Mouse (Mus musculus) spleen, postnatal 4 days (tissue): Measurements from ENCODE around the gene Arpc1a.
A peak's percentile ranks its signal among the peaks of the same experiment; 100 is the strongest.
"Not testable (repeated sequence)": the region's sequence is repeated elsewhere in the genome, so short reads cannot be mapped to it uniquely, and the experiment has no call there.

Experiments
- DNase-seq, 2 experiments: peaks; one replicate each; pipeline ENCODE4 v3.0.0; 2022; ENCODE audit warnings: low spot score in 2 of 2

The Arpc1a gene

DNA sequence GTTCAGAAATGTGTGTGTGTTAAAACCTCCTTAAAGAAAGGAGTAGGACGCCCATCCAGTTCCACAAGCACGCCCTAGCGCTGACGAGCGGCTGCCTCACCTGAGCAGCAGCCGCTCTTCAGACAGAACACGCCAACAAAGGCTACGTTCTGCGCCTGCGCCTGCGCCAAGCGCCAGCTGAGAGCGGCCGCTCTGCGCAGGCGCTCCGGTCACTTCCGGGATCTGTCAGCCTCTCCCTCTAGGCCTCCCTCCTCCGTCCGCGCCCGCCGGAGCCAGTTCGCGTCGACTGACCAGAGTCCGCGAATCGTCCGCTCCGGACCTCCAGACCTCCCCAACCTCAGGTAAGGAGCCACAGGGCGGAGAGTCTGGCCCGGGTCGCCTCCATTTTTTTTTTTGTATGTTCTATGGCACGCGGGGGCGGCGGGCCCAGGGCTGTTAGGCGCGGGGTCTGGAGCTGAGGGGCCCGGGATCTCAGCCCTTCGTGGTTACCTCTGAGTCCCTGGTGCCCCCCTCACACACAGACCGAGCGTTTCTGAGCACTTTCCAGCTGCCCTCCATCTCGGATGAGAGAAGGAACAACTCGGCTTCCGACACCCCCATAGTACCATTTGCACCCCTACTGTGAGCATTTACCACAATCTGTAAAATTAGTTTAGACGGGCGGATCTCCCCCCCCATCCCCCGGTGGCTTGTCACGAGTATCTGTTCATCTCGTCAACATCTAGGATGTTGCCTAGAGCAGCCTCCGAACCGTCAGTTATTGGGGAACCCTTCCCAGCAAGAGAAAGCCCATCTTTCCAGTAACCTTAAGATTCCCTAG is at the start of gene Arpc1a, which contains the start of gene Kpna7:
TSS of gene Arpc1a (plus strand) at position 199 of the 820 bp plus-strand sequence.
TSS of gene Kpna7 (minus strand) at position 399 of the 820 bp plus-strand sequence.
- DNase-seq = peak; percentile 93 to 97

DNA sequence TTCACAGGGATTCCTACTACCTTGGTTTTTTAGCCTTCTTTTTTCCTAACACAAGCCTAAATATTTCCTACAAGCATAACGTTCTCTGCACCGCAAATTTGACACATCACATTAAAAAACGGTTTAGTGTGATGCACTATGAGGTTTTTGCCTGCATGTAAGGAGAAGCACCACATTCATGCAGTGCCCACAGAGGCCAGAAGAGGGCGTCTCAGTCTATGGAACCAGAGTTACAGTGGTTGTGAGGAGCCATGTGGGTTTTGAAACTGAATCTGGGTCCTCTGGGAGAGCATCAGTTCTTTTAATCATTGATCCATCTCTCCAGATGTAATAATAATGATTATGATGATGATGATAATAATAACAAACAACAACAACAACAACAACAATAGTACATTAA is 42.0 kb upstream of the Arpc1a start:
- DNase-seq = peak in 1 of 2 experiments; percentile 16

DNA sequence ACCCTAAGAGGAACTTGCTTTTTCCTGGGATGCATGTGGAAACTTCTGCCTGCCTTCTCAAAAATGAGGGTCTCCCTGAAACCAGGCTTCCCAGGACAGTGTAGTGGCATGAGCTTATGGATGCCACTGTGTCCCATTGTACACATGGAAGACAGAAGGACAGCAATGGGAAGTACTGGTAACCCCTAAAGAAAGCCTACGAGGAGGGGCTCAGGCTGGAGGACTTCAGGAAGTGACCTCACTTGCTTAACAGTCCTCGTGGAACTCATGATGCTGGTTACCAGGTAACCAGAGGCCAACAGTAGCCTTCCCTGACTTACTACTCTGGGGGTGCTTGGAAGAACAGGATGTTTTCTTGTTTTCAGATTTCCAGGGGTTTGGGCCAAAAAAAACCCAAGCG is 40.9 kb upstream of the Arpc1a start, which contains the start of gene 1700018F24Rik:
TSS of gene 1700018F24Rik (plus strand) at position 301 of the 400 bp plus-strand sequence.
- DNase-seq = not testable (repeated sequence)

DNA sequence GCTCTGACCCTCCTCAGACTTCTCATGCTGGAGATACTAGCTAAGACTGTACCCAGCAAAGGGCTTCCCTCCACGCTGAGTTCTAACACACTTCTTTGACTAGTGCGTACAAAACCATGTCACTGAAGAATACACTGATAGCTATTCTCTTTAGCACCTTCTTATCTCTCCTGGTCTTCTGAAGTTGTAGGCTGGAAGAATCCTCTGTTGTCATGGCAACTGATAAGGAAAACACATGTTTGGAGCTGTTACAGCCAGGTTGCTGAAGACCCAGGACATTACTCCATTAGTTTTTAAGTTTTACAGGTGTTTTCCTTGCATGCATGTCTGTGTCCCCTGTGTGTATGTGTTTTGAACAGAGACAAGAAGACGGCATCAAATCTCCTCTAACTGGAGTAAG is 29.4 kb upstream of the Arpc1a start:
- not testable (repeated sequence) for DNase-seq

DNA sequence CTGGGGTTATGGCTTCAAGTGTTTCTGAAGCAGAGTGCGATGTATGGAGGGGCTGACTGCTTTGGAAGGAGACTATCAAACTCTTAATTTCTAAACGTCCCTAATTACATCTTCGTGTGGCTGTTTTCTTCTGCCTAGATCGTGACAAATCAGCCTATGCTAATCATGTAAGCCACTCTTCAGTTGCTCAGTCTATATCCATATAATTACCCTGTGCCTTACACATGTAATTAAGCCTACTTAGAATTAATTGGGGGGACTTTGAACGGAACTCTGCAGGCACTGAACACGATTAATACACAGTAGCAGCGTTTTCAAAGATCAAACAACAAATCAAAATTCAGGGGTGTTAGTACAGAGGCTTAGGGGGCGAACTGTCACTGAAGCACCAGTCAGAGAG is 25.7 kb upstream of the Arpc1a start:
- DNase-seq = no peak

DNA sequence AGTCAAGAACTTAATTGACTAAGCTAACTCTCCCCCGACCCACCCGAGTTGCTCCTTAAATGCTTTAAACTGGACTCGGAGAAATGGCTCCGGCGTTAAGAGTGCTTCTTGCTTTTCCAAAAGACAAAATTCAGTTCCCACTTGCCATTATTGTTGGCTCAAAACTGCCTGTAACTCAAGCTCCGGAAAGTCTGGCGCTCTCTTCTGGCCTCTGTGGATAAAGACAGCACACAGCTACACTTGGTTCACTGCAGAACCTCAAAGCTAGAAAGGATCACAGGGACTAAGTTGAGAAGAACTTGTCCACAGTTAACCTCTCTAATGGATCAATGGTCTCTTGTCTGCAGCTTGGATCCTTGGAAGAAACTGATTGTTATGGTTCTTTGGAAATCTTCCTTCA is 24.9 kb upstream of the Arpc1a start:
- no peak for DNase-seq

DNA sequence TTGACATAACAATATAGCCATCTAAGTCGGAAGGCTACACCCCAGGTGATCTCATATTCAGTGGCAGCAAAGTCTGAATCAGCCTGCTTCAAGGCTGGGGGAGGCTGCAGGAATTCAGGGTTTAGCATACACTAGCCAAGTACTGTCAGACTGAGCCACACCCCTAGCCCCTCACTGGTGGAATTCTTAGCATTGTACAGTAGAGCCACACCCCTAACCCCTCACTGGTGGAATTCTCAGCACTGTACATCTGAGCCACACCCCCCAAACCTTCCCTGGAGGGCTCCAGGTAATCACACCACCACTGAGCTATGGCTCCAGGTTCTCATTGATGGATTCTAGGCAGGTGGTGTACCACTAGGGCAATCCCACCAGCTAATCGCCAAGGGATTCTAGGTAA is 24.1 kb upstream of the Arpc1a start:
- no peak for DNase-seq

DNA sequence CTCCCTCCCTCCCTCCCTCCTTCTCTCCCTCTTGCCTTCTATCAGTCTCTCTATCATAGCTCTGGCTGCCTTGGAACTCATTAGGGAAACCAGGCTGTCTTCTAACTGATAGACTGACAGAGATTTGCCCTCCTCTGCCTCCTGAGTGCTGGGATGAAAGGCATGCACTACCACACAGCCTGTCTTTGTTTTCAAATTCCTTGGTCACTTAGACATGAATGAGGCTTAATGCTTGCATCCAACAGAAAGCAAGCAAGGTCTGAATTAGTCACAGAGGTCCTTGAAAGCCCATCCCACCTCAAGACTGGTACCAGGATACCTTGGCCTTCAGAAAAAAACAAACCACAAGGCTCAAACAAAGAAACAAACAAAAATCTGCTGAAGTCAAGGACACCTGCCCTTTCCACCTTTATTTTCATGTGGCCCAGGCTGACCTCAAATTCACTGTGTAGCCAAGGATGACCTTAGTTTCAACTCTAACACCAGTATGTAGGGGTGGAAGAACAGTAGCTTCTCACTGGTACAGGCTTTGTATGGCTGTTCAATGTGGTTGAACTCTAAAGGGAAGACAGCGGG is 18.8 kb upstream of the Arpc1a start:
- no peak for DNase-seq

DNA sequence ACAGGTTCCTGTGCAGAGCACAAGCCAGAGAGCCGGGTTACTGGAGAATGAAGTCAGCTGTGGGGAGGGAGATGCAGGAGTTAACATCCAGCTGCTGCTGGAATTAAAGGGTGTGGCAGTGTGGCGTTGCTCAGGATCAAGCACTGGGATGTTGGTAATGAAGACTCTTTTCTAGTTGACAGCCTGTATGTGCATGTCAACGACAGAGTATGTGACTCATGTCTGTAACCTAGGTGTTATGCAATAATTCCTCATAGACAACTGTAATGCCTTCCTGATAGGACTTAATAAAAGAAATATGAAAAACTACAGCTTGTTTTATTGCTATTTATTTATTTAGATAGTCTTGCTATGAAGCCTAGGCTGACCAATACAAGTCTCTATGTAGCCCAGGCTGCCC is 14.8 kb upstream of the Arpc1a start:
- DNase-seq = no peak

DNA sequence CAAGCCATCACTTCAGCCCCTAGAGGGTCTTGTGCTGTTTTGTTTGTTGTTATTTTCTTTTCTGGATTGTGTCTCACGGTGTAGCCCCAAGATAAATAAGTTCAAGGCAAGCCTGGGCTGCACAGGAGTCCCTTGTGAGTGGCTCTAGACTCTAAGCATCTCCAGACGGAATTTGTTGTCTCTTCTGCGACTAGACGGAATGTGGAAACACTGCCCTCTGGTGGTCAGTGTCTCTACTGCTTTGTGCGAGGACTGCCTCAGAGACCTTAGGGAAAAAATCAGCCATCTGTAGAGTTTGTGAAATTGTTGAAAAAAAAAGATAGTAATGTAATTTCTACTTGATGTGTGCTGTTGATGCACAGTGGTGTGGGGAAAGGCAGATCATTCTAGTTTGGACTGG is 13.9 kb upstream of the Arpc1a start:
- DNase-seq = peak; percentile 57 to 86

DNA sequence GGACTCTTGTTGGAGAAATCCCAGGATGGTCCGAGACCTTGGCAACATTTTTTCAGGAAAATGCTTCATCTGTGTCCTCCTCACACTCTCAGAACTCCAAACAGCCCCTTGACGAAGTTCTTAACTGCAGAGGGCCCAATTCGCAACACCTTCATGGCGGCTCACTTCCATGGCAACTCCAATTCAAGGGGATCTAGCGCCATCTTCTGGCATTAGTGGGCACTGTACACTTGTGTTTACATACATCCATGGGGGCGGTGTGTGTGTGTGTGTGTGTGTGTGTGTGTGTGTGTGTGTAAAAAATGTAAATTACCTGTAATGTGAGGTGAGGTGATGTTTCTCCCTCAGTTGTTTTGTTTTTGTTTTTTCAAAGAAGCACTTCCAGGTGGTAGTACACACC is 12.3 kb upstream of the Arpc1a start:
- no peak for DNase-seq

DNA sequence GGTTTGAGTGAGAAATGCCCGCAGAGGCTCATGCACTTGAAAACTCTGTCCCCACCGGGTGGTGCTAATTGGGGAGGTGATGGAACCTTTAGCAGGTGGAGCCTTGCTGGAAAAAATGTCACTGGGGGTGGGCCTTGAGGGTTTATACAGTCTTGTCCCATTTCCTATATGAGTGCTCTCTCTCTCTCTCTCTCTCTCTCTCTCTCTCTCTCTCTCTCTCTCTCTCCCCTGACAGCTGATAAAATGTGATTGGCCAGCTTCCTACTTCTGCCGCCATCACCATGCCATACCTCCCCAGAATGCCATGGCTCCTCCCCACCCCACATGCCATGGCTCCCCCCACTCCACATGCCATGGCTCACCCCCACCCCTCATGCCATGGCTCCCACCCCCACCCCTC is 8.5 kb upstream of the Arpc1a start:
- no peak for DNase-seq

DNA sequence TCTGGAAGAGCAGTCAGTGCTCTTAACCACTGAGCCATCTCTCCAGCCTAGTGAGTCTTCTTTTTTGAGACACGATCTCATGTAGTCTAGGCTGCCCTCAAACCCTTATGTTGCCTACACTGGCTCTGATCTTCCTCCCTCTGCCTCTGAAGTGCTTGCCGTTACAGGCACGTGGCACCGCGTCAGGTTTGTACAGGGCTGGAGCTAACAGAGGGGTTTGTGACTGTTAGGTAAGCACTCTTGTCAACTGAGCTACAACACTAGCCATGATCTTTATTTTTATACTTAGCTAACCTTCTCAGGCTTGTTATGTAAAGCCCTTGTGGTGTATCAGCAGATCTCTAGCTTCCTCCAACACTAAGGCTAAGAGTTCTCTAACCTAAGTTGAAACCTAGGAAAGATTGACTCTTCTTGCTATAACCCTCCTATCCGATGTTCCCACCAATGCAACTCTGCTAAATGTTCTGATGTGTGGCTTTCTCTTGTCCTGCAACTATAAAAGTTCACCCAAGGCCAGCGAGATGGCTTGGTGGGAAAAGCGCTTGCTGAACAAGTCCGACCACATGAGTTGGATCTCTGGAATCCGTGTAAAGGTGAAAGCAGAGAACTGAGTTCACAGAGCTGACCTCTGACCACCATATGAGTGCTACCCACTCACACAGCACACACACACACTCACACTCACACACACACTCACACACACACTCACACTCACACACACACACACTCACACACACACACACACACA is 1.6 kb upstream of the Arpc1a start:
- DNase-seq = no peak

DNA sequence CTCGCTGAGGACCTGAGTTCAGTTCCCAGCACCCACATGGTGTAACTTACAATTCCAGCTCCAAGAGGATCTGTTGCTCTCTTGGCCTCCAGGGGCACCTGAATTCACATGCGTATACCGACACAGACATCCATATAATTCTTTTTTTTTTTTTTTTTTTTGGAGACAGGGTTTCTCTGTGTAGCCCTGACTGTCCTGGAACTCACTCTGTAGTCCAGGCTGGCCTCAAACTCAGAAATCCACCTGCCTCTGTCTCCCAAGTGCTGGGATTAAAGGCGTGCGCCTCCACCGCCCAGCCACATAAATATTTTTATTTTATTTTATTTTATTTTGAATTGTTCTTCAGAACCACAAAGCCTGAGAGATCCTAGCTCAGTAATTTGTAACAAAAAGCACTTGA is 429 bp upstream of the Arpc1a start:
- DNase-seq = not testable (repeated sequence)

DNA sequence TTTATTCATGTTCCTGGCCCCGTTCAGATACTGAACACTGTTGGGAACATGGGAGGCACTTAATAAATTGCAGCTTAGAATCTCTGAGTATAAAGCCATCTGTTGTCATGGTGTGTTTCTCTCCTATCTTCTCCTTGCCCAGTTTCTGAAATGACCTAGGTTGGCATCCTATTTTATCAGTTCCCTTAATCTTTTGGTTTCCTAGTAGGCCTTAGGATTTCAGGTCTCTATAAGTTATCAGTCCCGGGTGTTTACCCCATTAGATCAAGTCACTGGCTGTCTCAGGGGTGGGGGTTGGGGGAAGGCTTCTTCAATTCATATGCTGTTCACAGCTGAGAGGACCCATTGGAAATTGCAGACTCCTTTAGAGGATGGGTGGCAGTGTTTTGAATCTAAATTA is 1.2 kb downstream of the Arpc1a start:
- DNase-seq = no peak

DNA sequence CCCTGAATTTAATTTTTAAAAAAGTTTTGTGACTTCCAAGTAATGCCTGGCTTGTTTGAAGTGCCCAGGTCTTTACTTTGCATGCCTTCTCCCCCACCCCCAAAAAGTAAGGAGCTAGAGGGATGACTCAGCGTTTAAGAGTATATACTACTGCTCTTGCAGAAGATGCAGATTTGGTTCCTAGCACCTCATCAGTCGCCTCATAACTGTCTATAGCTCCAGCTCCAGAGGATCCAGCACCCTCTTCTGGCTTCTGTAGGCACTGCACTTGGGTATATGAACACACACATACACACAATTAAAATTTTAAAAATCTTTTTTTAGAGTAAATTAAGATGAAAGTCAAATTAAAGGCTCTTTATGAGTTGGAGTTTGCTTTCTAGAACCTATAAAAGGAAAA is 4.6 kb downstream of the Arpc1a start:
- no peak for DNase-seq

DNA sequence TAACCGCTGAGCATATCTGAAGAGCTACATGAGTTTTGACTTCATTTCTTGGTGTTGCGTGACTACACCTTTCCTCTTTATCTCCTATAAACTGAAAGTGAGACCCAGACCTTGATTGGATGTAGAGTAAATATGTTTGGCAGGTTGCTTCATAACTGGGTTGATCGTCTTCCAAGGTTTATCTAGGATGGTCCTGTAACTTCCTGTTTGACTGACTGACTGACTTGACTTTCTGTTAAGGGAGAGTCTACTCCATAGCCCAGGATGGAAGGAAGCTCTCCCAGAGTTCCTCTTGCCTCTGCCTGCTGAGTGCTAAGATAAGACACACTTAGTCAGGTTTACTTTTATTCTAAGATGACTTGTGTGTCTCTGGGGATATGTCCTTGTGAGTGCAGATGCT is 6.2 kb downstream of the Arpc1a start:
- DNase-seq = no peak

DNA sequence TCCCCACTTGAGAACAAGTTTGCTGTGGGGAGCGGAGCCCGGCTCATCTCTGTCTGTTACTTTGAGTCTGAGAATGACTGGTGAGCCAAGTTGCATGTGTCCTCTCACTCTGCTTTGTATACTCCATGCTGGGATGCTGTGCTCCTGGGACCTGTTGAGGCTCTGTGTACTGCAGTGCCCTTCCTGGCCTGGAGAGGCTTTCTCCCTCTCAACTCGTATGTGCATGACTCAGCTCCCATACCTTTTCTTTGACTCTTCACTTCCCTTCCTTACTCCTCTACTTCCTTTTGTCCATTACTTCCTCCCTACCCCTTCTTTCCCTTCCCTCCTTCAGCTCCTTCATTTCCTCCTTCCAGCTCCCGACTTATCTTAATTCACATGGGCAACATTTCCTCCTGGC is 12.6 kb downstream of the Arpc1a start:
- no peak for DNase-seq

DNA sequence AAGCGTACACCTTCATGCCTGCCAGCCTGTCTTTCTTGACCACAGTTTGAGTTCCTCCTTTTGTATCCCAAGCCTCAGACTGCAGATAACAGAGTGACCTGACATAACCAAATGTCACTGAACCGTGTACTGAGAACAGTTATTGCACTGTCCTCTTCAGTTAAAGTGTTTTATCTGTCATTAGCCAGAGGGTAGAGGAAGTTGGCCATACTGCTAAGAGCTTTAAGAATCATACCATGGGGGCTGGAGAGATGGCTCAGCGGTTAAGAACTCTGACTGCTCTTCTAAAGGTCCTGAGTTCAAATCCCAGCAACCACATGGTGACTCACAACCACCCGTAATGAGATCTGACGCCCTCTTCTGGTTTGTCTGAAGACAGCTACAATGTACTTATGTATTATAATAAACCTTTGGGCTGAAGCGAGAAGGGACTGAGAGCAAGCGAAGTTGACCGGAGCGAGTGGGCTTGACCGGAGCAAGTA is 14.8 kb downstream of the Arpc1a start:
- no peak for DNase-seq

DNA sequence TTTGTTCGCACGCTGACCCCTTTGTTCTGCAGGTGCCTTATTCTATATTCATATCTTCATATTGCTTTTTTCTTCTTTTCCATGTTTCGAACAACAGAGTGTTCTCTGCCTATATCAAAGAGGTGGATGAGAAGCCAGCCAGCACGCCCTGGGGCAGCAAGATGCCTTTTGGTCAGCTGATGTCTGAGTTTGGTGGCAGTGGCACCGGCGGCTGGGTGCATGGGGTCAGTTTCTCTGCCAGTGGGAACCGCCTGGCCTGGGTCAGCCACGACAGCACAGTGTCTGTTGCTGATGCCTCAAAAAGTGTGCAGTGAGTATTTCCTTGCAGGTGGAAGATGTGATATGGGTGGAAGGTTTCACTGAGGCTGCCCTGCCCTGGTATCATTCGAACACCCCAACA is 17.3 kb downstream of the Arpc1a start:
- DNase-seq = no peak

DNA sequence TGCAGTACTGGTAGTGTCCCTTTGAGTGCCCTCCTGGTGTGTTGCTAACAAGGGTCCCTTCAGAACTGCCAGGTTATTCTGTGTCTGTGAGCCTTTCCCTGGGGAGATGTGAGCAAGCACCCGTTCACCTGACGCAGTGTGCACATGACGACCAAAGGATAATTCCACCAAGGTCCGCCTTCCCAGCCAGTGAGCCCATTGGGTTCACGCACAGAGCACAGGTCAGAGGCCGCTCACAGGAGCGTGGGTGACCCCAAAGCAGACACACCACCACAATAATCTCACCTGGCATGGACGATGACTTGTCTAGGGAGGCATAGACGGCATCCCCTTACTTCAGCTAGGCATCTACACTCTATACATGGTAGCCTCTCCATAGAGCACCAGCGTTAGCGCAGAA is 17.8 kb downstream of the Arpc1a start:
- DNase-seq = not testable (repeated sequence)

DNA sequence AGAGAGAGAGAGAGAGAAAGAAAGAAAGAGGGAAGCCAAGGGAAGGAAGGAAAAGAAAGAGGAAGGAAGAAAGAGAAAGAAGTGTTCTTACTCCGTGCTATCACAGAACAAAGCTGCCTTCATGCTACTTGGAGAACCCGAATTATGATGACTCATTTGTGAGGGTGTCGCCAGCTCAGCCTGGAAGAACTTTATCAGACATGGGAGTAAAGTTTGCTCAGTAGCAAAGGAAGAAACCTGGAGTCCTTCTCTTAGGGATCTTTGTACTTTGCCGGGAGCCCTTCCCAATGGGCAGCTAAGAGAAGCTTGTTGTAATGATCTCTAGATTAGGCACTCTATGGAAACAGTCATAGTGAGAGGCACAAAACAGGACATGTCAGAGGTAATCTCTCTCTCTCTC is 19.1 kb downstream of the Arpc1a start:
- DNase-seq = no peak

DNA sequence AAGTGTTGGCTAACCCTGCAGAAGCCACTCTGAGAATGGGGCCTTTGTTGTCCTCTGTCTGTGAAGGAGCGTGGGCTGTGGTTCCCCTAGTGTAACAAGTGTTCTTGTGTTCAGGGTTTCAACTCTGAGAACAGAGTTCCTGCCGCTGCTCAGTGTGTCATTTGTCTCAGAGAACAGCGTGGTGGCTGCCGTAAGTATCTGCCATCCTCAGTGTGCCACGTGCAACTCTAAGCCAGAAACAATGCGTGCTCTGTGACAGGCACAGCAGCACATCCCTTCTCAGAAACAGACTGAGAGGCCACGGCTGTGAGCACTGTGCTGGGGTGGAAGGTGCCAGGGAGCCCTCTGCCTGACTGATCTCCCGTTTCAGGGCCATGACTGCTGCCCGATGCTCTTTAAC is 20.7 kb downstream of the Arpc1a start:
- DNase-seq = no peak
